Mouse (Mus musculus) intestine, embryonic 14.5 days (tissue): ENCODE measurements around the gene Tbc1d5. TPM values are rescaled to one million over a fixed set of nuclear protein-coding genes. Genes with fewer than 3 reads are reported as not detected.

Source experiments
- ATAC-seq: fragments of 200-750 bp; cut with Nextera tagmentation; replicated peaks from 2 replicates; pipeline ENCODE4 v1.8.0; 2017; ENCODE audit warnings: low read depth, moderate number of reproducible peaks, moderate TSS enrichment, moderate library complexity; ENCODE audit not compliant: low FRiP score, low TSS enrichment
- DNase-seq: peaks from one replicate; pipeline ENCODE4 v3.0.0-alpha.2; 2018; ENCODE audit warnings: low spot score
- H3K27ac ChIP-seq: fragments of 300-500 bp; sonication (generic); 2 replicates; pipeline ENCODE4 v1.5.1; 2014; ENCODE audit warnings: low read depth, mild to moderate bottlenecking, control low read depth
- H3K27me3 ChIP-seq: fragments of 300-500 bp; sonication (generic); replicated peaks from 2 replicates; pipeline ENCODE4 v1.6.1; 2014; ENCODE audit warnings: low read length, control low read depth; ENCODE audit not compliant: control insufficient read depth, insufficient read depth
- H3K36me3 ChIP-seq: fragments of 300-500 bp; sonication (generic); 2 replicates; pipeline ENCODE4 v1.6.1; 2014; ENCODE audit warnings: low read length, control low read depth; ENCODE audit not compliant: control insufficient read depth, insufficient read depth
- H3K4me1 ChIP-seq: fragments of 300-500 bp; sonication (generic); replicated peaks from 2 replicates; pipeline ENCODE4 v1.6.1; 2014; ENCODE audit warnings: low read length, control low read depth, mixed read lengths; ENCODE audit not compliant: control insufficient read depth, insufficient read depth
- H3K4me2 ChIP-seq: fragments of 300-500 bp; sonication (generic); 2 replicates; pipeline ENCODE4 v1.6.1; 2014; ENCODE audit warnings: low read length
- H3K4me3 ChIP-seq: fragments of 300-500 bp; sonication (generic); 2 replicates; pipeline ENCODE4 v1.5.1; 2014; ENCODE audit warnings: low read depth, low read length, control low read depth, mixed read lengths
- H3K9ac ChIP-seq: fragments of 300-500 bp; sonication (generic); 2 replicates; pipeline ENCODE4 v1.6.1; 2014; ENCODE audit warnings: mild to moderate bottlenecking, low read length
- H3K9me3 ChIP-seq: fragments of 300-500 bp; sonication (generic); 2 replicates; pipeline ENCODE4 v1.6.1; 2016; ENCODE audit warnings: low read length, control low read depth; ENCODE audit not compliant: control insufficient read depth
- WGBS: fragments of 180-500 bp; shearing (Covaris S2); extraction: QIAGEN DNeasy Blood & Tissue Kit; methylation state at CpG from one replicate; pipeline ENCODE4 v1.1.7; 2014; 5-methylcytosine and 5-hydroxymethylcytosine counted together
- polyA plus RNA-seq: library from polyadenylated mRNA; unstranded; fragments of >200 nt; fragmentation: Nextera tagmentation; extraction: Ambion mirVana; gene quantifications from 2 replicates; pipeline ENCODE4 v1.2.1, GENCODE M21; 2014

Tbc1d5 gene
- polyA plus RNA-seq, 1 experiment from 2014 or later = 12.0 TPM

- Histone ChIP-seq H3K27ac (no peak overlapping the region), H3K9ac (no peak overlapping the region), H3K9me3 (no peaks in the 10 kb centered on the region), H3K36me3 (no peaks in the 10 kb centered on the region), H3K27me3 (no peaks in the 10 kb centered on the region), H3K4me3 (no peak overlapping the region), H3K4me2 (no peak overlapping the region), H3K4me1 (no peaks in the 10 kb centered on the region)
- DNase-seq = no peak
- no peak for ATAC-seq
- 92% methylated on average over 5 of the region's 5 CpGs for WGBS
Observed at GRCm38 (mm10) chr17:51159261-51159660, 19.9 kb downstream of the Tbc1d5 start.

GRCm38 (mm10) chr17:51150999-51151398, 28.2 kb downstream of the Tbc1d5 start:
- Histone ChIP-seq H3K4me1 (no peaks in the 10 kb centered on the region), H3K4me3 (no peak overlapping the region), H3K27ac (no peak overlapping the region), H3K27me3 (no peaks in the 10 kb centered on the region), H3K36me3 (no peaks in the 10 kb centered on the region), H3K9ac (no peak overlapping the region), H3K9me3 (no peaks in the 10 kb centered on the region), H3K4me2 (no peak overlapping the region)
- no peak for DNase-seq
- ATAC-seq = no peak
- WGBS = 53% methylated on average over 3 of the region's 3 CpGs

- Histone ChIP-seq H3K4me3 (no peak overlapping the region), H3K27ac (no peak overlapping the region)
- 87% methylated on average over 4 of the region's 4 CpGs for WGBS
Observed at GRCm38 (mm10) chr17:51144983-51145382, 34.2 kb downstream of the Tbc1d5 start.

GRCm38 (mm10) chr17:51142095-51142494, 37.1 kb downstream of the Tbc1d5 start:
- H3K27me3 ChIP-seq = no peaks in the 10 kb centered on the region
- no peak overlapping the region for H3K4me3 ChIP-seq
- ATAC-seq (no peak), DNase-seq (no peak)
- no peak overlapping the region for H3K27ac ChIP-seq
- H3K9ac ChIP-seq = no peak overlapping the region
- no peaks in the 10 kb centered on the region for H3K9me3 ChIP-seq
- WGBS = 79% methylated on average over 4 of the region's 4 CpGs
- no peaks in the 10 kb centered on the region for H3K36me3 ChIP-seq
- no peak overlapping the region for H3K4me2 ChIP-seq
- no peaks in the 10 kb centered on the region for H3K4me1 ChIP-seq

More at GRCm38 (mm10) chr17:51144983-51145382, 34.2 kb downstream of the Tbc1d5 start:
- no peaks in the 10 kb centered on the region for H3K4me1 ChIP-seq
- H3K9me3 ChIP-seq = no peaks in the 10 kb centered on the region
- ATAC-seq (no peak), DNase-seq (no peak)
- H3K4me2 ChIP-seq = no peak overlapping the region
- H3K9ac ChIP-seq = no peak overlapping the region
- H3K27me3 ChIP-seq = no peaks in the 10 kb centered on the region
- H3K36me3 ChIP-seq = no peaks in the 10 kb centered on the region

GRCm38 (mm10) chr17:51111194-51111593, 68.0 kb downstream of the Tbc1d5 start:
- no peak overlapping the region for H3K4me3 ChIP-seq
- DNase-seq (no peak), ATAC-seq (no peak)
- no peaks in the 10 kb centered on the region for H3K36me3 ChIP-seq
- no peaks in the 10 kb centered on the region for H3K27me3 ChIP-seq
- H3K9ac ChIP-seq = no peak overlapping the region
- H3K27ac ChIP-seq = no peak overlapping the region
- H3K4me2 ChIP-seq = no peak overlapping the region
- WGBS = 59% methylated on average over 2 of the region's 2 CpGs
- no peaks in the 10 kb centered on the region for H3K4me1 ChIP-seq
- H3K9me3 ChIP-seq = no peaks in the 10 kb centered on the region

GRCm38 (mm10) chr17:51104294-51104693, 74.9 kb downstream of the Tbc1d5 start:
- Histone ChIP-seq H3K4me2 (no peak overlapping the region), H3K9me3 (peaks cover 3% of the 10 kb centered on the region; the same call in 1 of the 2 replicates), H3K4me3 (no peak overlapping the region), H3K9ac (no peak overlapping the region), H3K27me3 (no peaks in the 10 kb centered on the region), H3K4me1 (no peaks in the 10 kb centered on the region), H3K27ac (no peak overlapping the region), H3K36me3 (no peaks in the 10 kb centered on the region)
- ATAC-seq = no peak
- no peak for DNase-seq
- WGBS = 80% methylated on average over 1 of the region's 1 CpGs

- no peaks in the 10 kb centered on the region for H3K9me3 ChIP-seq
- H3K4me1 ChIP-seq = no peaks in the 10 kb centered on the region
- H3K9ac ChIP-seq = no peak overlapping the region
- 65% methylated on average over 1 of the region's 1 CpGs for WGBS
- DNase-seq (no peak), ATAC-seq (no peak)
- H3K4me2 ChIP-seq = no peak overlapping the region
- H3K36me3 ChIP-seq = no peaks in the 10 kb centered on the region
- no peak overlapping the region for H3K4me3 ChIP-seq
- no peaks in the 10 kb centered on the region for H3K27me3 ChIP-seq
- H3K27ac ChIP-seq = no peak overlapping the region
Observed at GRCm38 (mm10) chr17:51043869-51044268, 135.3 kb downstream of the Tbc1d5 start.

- H3K4me3 ChIP-seq = no peak overlapping the region
- no peak overlapping the region for H3K4me2 ChIP-seq
- no peak overlapping the region for H3K27ac ChIP-seq
- H3K4me1 ChIP-seq = no peaks in the 10 kb centered on the region
- no peaks in the 10 kb centered on the region for H3K9me3 ChIP-seq
- 57% methylated on average over 1 of the region's 1 CpGs for WGBS
- H3K36me3 ChIP-seq = no peaks in the 10 kb centered on the region
- ATAC-seq (no peak), DNase-seq (no peak)
- H3K27me3 ChIP-seq = no peaks in the 10 kb centered on the region
- H3K9ac ChIP-seq = no peak overlapping the region
Observed at GRCm38 (mm10) chr17:51040861-51041260, 138.3 kb downstream of the Tbc1d5 start.

- Histone ChIP-seq H3K36me3 (no peaks in the 10 kb centered on the region), H3K9me3 (no peaks in the 10 kb centered on the region), H3K4me3 (no peak overlapping the region), H3K9ac (no peak overlapping the region), H3K27me3 (no peaks in the 10 kb centered on the region), H3K4me1 (no peaks in the 10 kb centered on the region), H3K4me2 (no peak overlapping the region), H3K27ac (no peak overlapping the region)
- ATAC-seq (no peak), DNase-seq (no peak)
- 75% methylated on average over 5 of the region's 5 CpGs for WGBS
Observed at GRCm38 (mm10) chr17:51023227-51023626, 155.9 kb downstream of the Tbc1d5 start.
